Mouse (Mus musculus) erythroid progenitor cell, adult 5-6 weeks (primary cell): Measurements from ENCODE around the gene Hoxa3. TPM values are rescaled to one million over a fixed set of nuclear protein-coding genes. Genes with fewer than 3 reads are reported as not detected.

Experiments used
- ATAC-seq: replicated peaks from 2 replicates; pipeline ENCODE4 v1.8.0; 2016; ENCODE audit warnings: moderate number of reproducible peaks, mild to moderate bottlenecking, moderate TSS enrichment, inconsistent platforms; ENCODE audit not compliant: poor library complexity, low FRiP score, severe bottlenecking
- total RNA-seq, 2 experiments: library from RNA; stranded (forward) in 1 of 2; stranded (reverse) in 1 of 2; fragments of 150-400 nt in 1 of 2; fragments of 186-747, 209-891 nt in 1 of 2; gene quantifications; 2 replicates each; pipeline versions ENCODE4 v1.2.3 to v1.2.4; 2015 to 2017; ENCODE audit warnings: low replicate concordance in 2 of 2

Hoxa3 gene
- total RNA-seq (2015; ENCODE audit: low replicate concordance) (not detected in 2 replicates), total RNA-seq (2017; ENCODE audit: low replicate concordance) (0.45 TPM in 1 of 2 replicates, not detected in the other)

- no peak for ATAC-seq
Measured at GRCm38 (mm10) chr6:52213119-52213986, at the start of gene Hoxa3, which contains the start of gene Gm28308. Gene Hoxa3 (minus strand): TSS chr6:52213336. Gene Gm28308 (minus strand): TSS chr6:52213339.

GRCm38 (mm10) chr6:52262463-52263320 lies 49.6 kb upstream of the Hoxa3 start:
- ATAC-seq: no peak

GRCm38 (mm10) chr6:52261751-52262462 lies 48.8 kb upstream of the Hoxa3 start:
- no peak for ATAC-seq

GRCm38 (mm10) chr6:52260654-52261575 lies 47.8 kb upstream of the Hoxa3 start, which contains the start of gene Hoxa13:
Gene Hoxa13 (minus strand): TSS chr6:52260880.
- no peak for ATAC-seq

- ATAC-seq: no peak
Measured at GRCm38 (mm10) chr6:52259811-52260261, 46.7 kb upstream of the Hoxa3 start.

GRCm38 (mm10) chr6:52259081-52259790 lies 46.1 kb upstream of the Hoxa3 start:
- no peak for ATAC-seq

GRCm38 (mm10) chr6:52256956-52257355 lies 43.8 kb upstream of the Hoxa3 start:
- no peak for ATAC-seq

- ATAC-seq: no peak
Measured at GRCm38 (mm10) chr6:52253511-52254500, 40.7 kb upstream of the Hoxa3 start.

GRCm38 (mm10) chr6:52252775-52253376 lies 39.7 kb upstream of the Hoxa3 start:
- ATAC-seq: no peak

- ATAC-seq: no peak
Measured at GRCm38 (mm10) chr6:52252016-52252774, 39.1 kb upstream of the Hoxa3 start.

- ATAC-seq: no peak
Measured at GRCm38 (mm10) chr6:52251177-52251879, 38.2 kb upstream of the Hoxa3 start.

GRCm38 (mm10) chr6:52249826-52250225 lies 36.7 kb upstream of the Hoxa3 start:
- ATAC-seq: no peak

GRCm38 (mm10) chr6:52249415-52249738 lies 36.2 kb upstream of the Hoxa3 start:
- ATAC-seq: no peak

GRCm38 (mm10) chr6:52248638-52249414 lies 35.7 kb upstream of the Hoxa3 start:
- ATAC-seq: no peak
